Mouse (Mus musculus): ENCODE measurements around the gene Dtnbp1.

Gene Dtnbp1

GRCm38 (mm10) chr13:45001911-45002615, at the start of gene Dtnbp1:
Gene Dtnbp1 (minus strand): TSS chr13:45002147.
- DNase-seq (ENCODE audit: low read depth) = peak; percentile 48

GRCm38 (mm10) chr13:45049261-45050020, 47.5 kb upstream of the Dtnbp1 start:
- DNase-seq (ENCODE audit: low read depth) = no peak

DNA sequence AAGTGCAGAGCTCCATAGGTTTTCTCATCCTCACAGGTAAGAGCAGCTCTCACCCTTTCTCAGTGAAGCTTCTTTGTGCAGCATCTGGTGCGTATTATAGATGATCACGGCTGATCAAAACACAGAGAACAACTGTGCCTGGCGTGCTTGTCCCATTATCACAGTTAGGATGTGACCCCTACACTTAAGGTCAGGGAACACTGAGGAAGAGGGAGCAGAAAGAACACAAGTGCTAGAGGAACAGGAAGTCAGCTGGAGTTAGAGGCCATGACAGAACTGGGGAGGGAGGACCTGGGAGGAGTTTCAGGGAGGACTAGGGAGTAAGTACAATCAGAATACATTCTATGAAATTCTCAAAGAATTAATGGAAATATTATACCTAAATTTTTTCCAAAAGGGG, 41.5 kb upstream of the Dtnbp1 start:
- DNase-seq (ENCODE audit: low read depth) = no peak

- no peak for DNase-seq (ENCODE audit: low read depth)
These were observed 38.8 kb upstream of the Dtnbp1 start for GRCm38 (mm10) chr13:45040741-45041140.

DNA sequence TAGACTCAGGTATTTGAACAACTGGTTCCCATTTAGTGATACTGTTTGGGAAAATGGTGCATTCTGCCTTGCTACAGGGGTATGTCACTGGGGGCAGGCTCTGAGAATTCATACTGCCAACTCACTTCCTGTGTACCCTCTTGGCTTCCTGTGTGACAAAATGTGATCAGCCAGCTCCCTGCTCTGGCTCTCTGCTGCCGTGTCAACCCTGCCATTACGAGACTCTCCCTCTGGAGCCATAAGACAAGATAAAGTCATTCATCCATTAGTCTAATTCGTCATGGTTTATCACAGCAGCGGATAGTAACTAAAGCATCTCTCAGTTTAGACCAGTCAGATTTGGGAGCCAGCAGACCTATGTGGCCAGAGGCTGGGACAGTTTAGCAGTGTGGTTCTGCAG, 38.2 kb upstream of the Dtnbp1 start:
- no peak for DNase-seq (ENCODE audit: low read depth)

DNA sequence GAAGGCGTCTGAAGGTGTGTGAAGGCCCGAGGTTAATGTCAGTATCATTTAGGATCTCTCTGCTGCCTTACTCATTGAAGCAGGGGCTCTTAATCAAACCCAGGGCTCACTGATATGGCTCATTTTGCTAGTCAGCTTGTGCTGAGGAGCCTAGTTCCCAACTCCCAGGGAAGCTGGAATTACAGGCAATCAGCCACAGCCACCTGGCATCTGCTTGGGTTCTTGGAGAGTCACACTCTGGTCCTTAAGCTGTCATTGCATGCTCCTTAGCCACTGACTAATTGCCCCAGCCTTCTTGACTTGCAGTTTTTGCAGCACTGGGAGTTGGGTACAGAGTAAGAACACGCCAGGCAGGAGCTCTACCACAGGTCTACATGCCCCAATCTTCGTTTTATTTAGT, 34.5 kb upstream of the Dtnbp1 start:
- DNase-seq (ENCODE audit: low read depth) = no peak

DNA sequence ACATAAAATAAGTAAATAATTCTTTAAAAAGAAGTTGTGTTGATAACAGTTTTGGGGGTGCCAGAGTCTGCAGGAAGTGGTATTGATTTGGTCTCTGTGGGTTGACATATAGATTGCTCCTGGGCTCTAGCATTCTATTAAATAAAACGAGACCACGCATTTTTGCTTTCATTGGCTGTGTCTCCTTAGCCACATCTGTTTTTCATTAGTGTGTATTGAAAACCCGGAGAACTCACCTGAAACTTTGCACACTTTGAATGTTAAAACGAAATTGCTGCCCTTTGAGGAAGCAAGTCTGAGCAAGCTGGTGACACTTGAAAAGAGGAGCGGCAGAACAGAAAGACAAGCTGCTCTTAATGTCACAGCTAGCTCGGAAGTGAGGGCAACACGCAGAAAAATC, 32.8 kb upstream of the Dtnbp1 start:
- no peak for DNase-seq (ENCODE audit: low read depth)

- DNase-seq (ENCODE audit: low read depth) = no peak
These were observed 31.4 kb upstream of the Dtnbp1 start for GRCm38 (mm10) chr13:45033360-45033759.

DNA sequence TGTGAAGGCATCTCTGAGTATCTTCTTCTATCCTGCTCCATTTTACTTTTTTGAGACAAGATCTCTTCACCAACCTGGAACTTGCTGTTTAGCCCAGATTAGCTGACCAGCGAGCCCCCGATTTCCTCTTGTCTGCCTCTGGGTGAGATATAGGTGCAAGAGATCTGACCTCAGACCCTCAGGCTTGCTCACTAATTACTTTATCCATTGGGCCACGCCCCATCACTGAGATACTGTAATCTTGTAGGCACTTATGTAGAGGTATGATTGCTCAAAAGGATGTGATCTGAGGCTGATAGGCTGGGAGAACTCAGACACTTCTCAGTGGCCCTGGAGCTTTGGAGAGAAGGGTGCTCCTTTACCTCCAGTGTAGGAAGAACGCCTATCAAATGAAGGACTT, 30.5 kb upstream of the Dtnbp1 start:
- no peak for DNase-seq (ENCODE audit: low read depth)

- DNase-seq (ENCODE audit: low read depth) = no peak
These were observed 29.8 kb upstream of the Dtnbp1 start for GRCm38 (mm10) chr13:45031748-45032147.

- DNase-seq (ENCODE audit: low read depth) = no peak
These were observed 29.4 kb upstream of the Dtnbp1 start for GRCm38 (mm10) chr13:45031314-45031713.

DNA sequence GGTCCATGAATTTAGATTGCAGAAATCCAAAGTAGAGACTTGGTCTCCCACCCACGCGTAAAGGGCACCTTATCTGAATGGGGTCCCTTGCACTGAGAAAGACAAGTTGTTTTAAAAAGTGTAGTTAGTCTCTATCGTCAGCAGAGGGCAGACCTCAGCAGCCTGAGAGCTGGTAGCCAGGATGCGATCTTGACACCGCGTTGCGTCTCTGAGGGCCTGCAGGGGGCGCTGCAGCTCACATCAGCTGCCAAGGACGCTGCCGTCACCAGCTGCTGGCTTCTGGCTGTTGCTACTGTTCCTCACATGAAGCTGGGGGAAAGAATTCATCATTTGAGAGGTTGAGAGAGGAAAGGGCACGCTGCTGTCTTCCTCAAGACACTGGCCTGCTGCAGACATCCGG, 28.9 kb upstream of the Dtnbp1 start:
- peak; percentile 91 for DNase-seq (ENCODE audit: low read depth)

DNA sequence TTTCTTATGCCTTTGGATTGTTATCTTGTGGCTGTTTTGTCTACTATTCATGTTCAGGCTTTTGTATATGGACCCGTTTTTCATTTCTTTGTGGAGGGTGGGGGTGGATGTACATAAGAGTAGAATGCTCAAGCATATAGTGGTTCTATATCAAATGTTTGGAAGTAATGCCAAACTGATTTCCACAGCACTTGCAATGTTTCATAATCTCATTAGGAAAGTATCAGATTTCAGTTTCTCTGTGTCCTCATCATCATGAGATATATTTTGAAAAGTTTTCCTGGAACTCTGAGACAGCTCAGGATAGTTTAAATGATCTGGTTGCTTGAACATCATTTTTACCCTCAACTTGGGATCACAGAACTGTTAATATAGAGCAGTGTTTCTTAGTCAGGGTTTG, 27.8 kb upstream of the Dtnbp1 start:
- DNase-seq (ENCODE audit: low read depth) = no peak

- DNase-seq (ENCODE audit: low read depth) = no peak
These were observed 24.3 kb upstream of the Dtnbp1 start for GRCm38 (mm10) chr13:45026291-45026690.

- no peak for DNase-seq (ENCODE audit: low read depth)
These were observed 22.9 kb upstream of the Dtnbp1 start for GRCm38 (mm10) chr13:45024821-45025220.

GRCm38 (mm10) chr13:45023356-45024150, 21.6 kb upstream of the Dtnbp1 start:
- DNase-seq (ENCODE audit: low read depth) = no peak

DNA sequence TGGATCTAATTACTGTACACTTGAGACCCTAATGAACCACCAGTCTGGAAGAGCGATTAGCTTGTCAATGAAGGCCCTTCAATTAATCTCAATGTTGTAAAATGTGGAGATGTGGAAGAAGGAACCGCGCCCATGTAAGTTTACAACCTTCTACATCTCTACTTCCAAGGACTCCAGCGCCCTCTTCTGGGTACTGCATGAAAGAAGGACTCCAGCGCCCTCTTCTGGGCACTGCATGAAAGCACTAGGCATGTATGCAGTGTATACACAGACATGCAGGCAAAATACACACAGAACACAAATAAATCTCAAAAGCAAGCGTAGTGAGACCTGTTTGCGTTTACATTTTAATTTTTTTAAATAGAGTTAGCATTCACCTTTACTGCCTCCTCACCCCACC, 6.2 kb upstream of the Dtnbp1 start:
- DNase-seq (ENCODE audit: low read depth) = peak; percentile 58

DNA sequence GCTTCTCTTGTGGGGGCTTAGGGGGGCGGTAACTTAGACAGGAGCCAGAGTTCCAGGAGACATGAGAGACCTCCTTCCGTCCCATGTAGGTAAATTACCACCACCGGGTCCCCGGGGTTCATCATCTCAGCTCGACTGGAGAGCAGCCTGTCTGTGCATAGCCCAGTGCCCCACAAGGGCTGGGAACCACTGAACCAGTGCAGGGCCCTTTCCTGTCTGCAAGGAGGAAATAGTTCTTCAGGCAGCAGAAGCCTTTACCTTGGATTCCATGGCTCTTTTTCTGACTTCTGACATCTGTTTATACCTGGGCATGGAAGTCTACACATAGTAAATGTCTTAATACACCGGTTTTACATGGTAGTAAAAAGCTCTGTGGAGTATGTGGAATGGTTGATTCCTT, 5.8 kb upstream of the Dtnbp1 start:
- no peak for DNase-seq (ENCODE audit: low read depth)

- peak; percentile 51 for DNase-seq (ENCODE audit: low read depth)
These were observed 4.5 kb upstream of the Dtnbp1 start for GRCm38 (mm10) chr13:45006483-45006882.

DNA sequence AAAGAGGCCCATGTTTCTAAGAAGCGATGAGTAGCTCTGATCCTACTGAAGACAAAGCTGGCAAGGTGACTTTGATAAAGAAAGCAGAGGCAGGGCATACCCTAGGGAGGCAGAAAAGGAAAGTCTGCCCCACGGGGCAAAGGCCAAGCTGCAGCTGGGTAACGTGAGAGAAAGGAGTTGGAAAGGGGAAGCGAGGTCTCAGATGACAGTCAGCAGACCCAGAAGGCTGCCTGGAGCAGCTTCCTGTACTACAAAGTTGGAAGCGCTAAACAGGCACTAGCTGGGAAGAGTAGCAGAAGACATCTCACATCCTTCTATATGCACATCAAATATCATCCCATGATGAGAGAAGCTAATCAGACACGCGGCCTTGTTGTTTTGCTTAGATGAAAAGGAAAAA, 3.9 kb upstream of the Dtnbp1 start:
- DNase-seq (ENCODE audit: low read depth) = no peak

DNA sequence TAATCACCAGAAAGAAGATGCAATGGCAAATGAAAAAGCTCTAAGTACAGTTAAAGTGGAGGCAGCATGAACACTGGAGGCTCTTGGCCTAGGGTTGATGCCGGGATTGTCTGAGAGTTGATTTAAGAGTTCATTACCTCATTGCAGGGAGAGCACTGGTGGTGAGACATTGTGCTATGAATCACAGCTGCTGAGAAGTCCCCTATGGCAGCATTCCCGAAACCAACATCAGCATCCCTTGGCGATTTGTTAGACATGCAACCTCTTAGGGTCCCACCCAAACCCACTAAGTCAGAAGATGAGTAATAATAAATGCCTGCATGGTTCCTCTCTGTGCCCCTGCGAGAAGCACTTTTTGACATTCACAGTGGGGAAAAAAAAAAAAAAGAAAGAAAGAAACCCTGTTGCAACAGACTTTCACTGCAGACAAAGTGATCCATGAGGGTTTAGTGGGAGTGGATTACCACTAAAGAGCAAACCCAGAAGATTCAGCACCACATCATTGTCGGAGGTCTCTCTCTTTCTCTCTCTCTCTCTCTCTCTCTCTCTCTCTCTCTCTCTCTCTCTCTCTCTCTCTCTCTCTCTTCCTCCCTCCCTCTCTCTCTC, 3.1 kb upstream of the Dtnbp1 start:
- DNase-seq (ENCODE audit: low read depth) = no peak

DNA sequence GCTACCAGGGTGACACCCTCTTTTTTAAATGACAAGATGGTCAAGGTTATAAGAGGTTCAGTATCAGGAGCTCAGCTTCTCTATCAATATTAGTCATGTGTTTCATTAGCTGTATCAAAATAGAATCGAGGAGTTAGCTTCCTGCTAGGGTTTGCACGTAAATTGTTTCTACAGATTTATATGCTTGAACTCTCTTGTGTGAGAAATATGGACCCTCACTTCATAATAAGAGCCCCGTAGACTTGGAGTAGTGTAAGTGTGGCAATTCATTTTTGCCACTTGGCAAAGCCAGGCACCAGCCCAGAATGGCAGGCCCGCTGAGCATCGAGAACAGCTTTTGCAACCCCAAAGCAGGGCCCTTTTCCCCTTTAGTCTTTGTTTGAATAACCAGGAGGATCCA, 1.1 kb upstream of the Dtnbp1 start:
- DNase-seq (ENCODE audit: low read depth) = no peak

Measured in c-Kit-positive CD71-positive TER-119-negative erythroid progenitor cells, embryonic 14.5 days (primary cell).